Mouse (Mus musculus) embryonic facial prominence, embryonic 12.5 days (tissue): ENCODE results near the gene Srpk3. TPM values are rescaled to one million over a fixed set of nuclear protein-coding genes. Genes with fewer than 3 reads are reported as not detected.
"Not testable (repeated sequence)": the region's sequence is repeated elsewhere in the genome, so short reads cannot be mapped to it uniquely, and the experiment has no call there.

Experiments used
- ATAC-seq: fragments of 200-750 bp; cut with Nextera tagmentation; 2 replicates; pipeline ENCODE4 v1.8.0; 2017; ENCODE audit not compliant: insufficient number of reproducible peaks, insufficient read depth, low FRiP score, low TSS enrichment
- H3K27ac ChIP-seq: fragments of 300-500 bp; sonication (generic); 2 replicates; pipeline ENCODE4 v1.5.1; 2016; ENCODE audit warnings: mild to moderate bottlenecking
- H3K27me3 ChIP-seq: fragments of 300-500 bp; sonication (generic); 2 replicates; pipeline ENCODE4 v1.6.1; 2016; ENCODE audit warnings: mild to moderate bottlenecking, moderate library complexity
- H3K36me3 ChIP-seq: fragments of 300-500 bp; sonication (generic); 2 replicates; pipeline ENCODE4 v1.6.1; 2016; ENCODE audit warnings: mild to moderate bottlenecking
- H3K4me1 ChIP-seq: fragments of 300-500 bp; sonication (generic); 2 replicates; pipeline ENCODE4 v1.6.1; 2016
- H3K4me2 ChIP-seq: fragments of 300-500 bp; sonication (generic); replicated peaks from 2 replicates; pipeline ENCODE4 v1.6.1; 2016; ENCODE audit warnings: mild to moderate bottlenecking, moderate library complexity
- H3K4me3 ChIP-seq: fragments of 300-500 bp; sonication (generic); 2 replicates; pipeline ENCODE4 v1.5.1; 2016; ENCODE audit warnings: mild to moderate bottlenecking
- H3K9ac ChIP-seq: fragments of 300-500 bp; sonication (generic); 2 replicates; pipeline ENCODE4 v1.6.1; 2016; ENCODE audit warnings: mild to moderate bottlenecking, moderate library complexity
- H3K9me3 ChIP-seq: fragments of 300-500 bp; sonication (generic); 2 replicates; pipeline ENCODE4 v1.6.1; 2016; ENCODE audit warnings: mild to moderate bottlenecking, moderate library complexity
- WGBS: fragments of 180-500 bp; shearing (Covaris S2); methylation state at CpG from one replicate; pipeline ENCODE4 v1.1.7; 2016; 5-methylcytosine and 5-hydroxymethylcytosine counted together
- polyA plus RNA-seq: library from polyadenylated mRNA; unstranded; fragments of >200 nt; fragmentation: Nextera tagmentation; extraction: Ambion mirVana; gene quantifications from 2 replicates; pipeline ENCODE4 v1.2.1, GENCODE M21; 2016

The Srpk3 gene
- 5.6 and 9.6 TPM in 2 replicates for polyA plus RNA-seq

DNA sequence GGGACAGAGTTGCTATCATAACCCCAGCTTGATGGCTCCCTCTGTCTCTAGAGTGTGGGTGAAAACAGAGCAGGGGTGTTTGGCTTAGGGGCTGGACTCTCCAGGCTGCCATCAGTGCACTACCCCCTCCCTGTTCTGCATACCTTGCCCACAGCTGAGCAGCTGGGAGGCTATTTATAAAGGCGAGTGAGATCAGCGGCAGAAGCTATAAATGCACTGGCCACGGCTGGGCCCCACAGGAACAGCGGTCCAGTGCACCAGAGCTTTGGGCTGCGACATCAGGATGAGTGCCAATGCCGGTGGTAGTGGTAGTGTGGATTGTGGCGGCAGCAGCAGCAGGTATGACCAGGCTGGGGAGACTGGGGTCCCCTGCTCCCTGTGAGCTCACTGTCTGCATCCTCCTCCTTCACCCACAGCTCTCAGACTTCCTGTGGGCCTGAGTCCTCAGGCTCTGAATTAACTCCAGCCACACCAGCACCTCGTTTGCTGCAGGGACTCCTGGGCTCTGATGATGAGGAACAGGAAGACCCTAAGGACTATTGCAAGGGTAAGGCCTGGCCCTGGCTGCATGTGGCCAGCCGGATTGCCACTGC, at the start of gene Srpk3:
Gene Srpk3, plus strand, starts transcription at position 238 of the 593 bp plus-strand sequence.
- ATAC-seq, result no peak
- Histone ChIP-seq H3K9me3 (no peaks in the 10 kb centered on the region), H3K4me1 (no peaks in the 10 kb centered on the region), H3K4me2 (no peak within 1 kb of the TSS), H3K4me3 (no peak within 1 kb of the TSS), H3K9ac (no peak within 1 kb of the TSS), H3K36me3 (peaks cover 18% of the 10 kb centered on the region; the same call in 1 of the 2 replicates), H3K27ac (no peak within 1 kb of the TSS), H3K27me3 (no peaks in the 10 kb centered on the region)
- 60% methylated on average over 9 of the region's 9 CpGs for WGBS

DNA sequence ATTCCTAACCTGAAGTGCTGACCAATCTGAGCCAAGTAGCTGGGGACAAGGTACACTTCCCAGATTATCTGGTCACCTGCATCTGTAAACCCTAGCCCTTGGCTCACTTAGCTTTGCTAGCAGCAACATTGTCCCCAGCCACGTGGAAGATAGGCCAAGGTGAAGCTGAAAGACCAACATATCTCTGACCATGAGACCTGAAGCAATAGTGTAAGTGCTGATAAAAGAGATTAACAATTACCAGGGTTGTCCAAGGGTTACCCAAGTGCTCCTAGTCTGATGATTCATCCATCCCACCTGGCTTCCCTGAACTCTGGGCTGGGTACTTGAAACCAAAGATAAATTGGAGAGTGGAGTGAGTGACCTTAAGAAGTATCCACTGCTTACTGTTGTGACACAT, 43.3 kb upstream of the Srpk3 start:
- no peak overlapping the region for H3K4me2 ChIP-seq
- no peaks in the 10 kb centered on the region for H3K9me3 ChIP-seq
- 50% methylated on average over 1 of the region's 1 CpGs for WGBS
- no peak overlapping the region for H3K9ac ChIP-seq
- no peak for ATAC-seq
- no peaks in the 10 kb centered on the region for H3K27me3 ChIP-seq
- H3K4me1 ChIP-seq, result no peaks in the 10 kb centered on the region
- no peak overlapping the region for H3K4me3 ChIP-seq
- H3K36me3 ChIP-seq, result no peaks in the 10 kb centered on the region
- no peak overlapping the region for H3K27ac ChIP-seq

DNA sequence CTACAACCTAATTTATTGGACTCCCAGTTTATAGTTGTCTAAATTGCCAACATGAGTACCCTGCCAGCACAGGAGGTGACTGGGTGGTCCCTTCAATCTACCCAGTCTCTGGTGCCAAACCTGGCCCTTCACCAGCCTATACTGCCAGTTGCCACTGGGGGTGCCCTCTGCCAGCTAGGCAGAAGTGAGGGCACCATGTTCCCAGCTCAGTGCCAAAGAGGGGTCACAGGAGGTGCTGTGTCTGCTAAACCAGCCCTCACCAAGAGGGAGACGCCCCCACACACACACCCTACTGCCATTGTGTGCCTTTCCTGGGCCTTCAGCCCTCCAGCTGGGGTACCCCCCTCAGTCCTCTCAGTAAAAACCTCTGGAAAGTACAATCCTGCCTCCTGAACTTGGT, 36.0 kb upstream of the Srpk3 start:
- WGBS, result 62% methylated on average over 1 of the region's 1 CpGs
- Histone ChIP-seq H3K9me3 (no peaks in the 10 kb centered on the region), H3K9ac (no peak overlapping the region), H3K4me1 (no peaks in the 10 kb centered on the region), H3K4me2 (no peak overlapping the region), H3K27ac (no peak overlapping the region), H3K4me3 (no peak overlapping the region), H3K27me3 (no peaks in the 10 kb centered on the region), H3K36me3 (no peaks in the 10 kb centered on the region)
- no peak for ATAC-seq

DNA sequence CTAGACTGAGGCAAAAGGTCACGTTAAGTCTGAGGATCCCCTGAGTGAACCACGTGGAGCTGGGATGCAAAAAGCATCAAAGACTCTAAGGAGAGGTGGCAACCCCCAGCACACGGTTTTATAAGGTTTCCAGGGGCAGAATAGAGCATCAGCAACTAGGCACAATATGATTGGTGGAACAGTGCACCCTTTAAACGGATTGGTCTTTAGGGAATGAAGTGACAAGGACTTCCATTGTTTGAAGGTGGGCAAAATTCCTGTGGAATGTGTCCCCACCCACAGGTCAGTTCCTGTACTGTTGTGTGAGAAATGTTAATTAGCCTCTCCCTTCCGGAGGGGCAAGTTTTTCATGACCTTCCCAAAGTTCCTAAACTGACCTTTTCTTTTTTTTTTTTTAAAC, 35.1 kb upstream of the Srpk3 start:
- Histone ChIP-seq H3K27ac (no peak overlapping the region), H3K9me3 (no peaks in the 10 kb centered on the region), H3K9ac (no peak overlapping the region), H3K4me1 (no peaks in the 10 kb centered on the region), H3K4me2 (no peak overlapping the region), H3K4me3 (no peak overlapping the region), H3K36me3 (no peaks in the 10 kb centered on the region), H3K27me3 (no peaks in the 10 kb centered on the region)
- no peak for ATAC-seq
- 59% methylated on average over 5 of the region's 5 CpGs for WGBS

DNA sequence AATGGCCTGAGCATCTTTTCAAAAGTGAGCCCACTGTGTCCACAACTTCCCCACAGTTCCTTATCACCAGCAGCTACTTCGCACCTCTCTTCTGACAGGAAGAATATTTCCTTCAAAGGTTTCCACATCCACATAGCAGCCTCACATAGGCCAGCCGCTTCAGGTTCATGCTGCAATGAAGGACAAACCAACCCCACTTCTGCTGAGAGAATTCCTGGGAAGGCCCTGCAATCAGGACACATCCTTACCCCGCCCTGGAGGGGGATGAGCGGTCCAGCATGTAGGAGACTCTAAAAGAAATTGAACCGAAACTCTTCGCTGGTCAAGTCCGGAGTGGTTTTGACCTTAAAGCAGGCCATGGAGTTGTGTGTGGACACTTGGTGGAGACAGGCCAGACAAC, 34.4 kb upstream of the Srpk3 start:
- H3K4me3 ChIP-seq, ATAC-seq, H3K27me3 ChIP-seq, H3K27ac ChIP-seq, H3K36me3 ChIP-seq, H3K4me1 ChIP-seq, H3K4me2 ChIP-seq, H3K9ac ChIP-seq, H3K9me3 ChIP-seq: not testable (repeated sequence)
- WGBS, result 93% methylated on average over 7 of the region's 7 CpGs

DNA sequence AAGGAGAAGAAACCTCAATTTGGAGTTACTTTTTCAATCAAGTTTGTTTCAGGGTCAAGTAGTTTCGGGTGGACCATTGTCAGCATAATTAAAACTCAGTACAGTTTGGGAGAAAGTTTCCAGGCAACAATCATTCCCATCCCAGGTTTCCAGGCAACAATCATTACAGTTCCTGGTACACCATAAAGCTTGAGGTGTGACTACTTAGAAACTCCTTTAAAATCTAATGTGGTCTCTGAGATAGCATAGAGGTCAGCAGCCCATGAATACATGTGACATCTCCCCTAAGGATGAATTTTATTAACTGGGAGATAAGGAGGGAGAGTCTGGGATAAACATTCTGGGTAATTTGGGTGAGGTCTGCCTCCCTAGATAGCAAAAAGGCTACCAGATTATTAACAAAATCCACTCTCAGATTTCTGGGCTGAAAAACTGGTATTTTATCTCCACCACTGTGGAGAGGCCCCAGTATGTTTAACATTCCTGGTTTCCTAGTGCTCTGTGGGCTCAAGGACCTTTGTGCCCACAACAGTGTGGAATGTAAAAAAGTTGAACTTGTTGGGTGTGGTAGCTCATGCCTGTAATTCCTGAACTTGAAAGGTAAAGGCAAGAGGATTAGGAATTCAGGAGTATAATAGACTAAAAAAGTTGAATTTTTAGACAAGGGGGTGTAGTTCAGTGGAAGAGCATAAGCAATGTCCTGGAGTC, 29.3 kb upstream of the Srpk3 start:
- no peak overlapping the region for H3K9ac ChIP-seq
- H3K9me3 ChIP-seq, result no peaks in the 10 kb centered on the region
- no peak overlapping the region for H3K4me2 ChIP-seq
- H3K27ac ChIP-seq, result no peak overlapping the region
- H3K27me3 ChIP-seq, result no peaks in the 10 kb centered on the region
- H3K36me3 ChIP-seq, result no peaks in the 10 kb centered on the region
- H3K4me1 ChIP-seq, result no peaks in the 10 kb centered on the region
- ATAC-seq, result no peak
- WGBS, result 67% methylated on average over 1 of the region's 1 CpGs
- H3K4me3 ChIP-seq, result no peak overlapping the region

DNA sequence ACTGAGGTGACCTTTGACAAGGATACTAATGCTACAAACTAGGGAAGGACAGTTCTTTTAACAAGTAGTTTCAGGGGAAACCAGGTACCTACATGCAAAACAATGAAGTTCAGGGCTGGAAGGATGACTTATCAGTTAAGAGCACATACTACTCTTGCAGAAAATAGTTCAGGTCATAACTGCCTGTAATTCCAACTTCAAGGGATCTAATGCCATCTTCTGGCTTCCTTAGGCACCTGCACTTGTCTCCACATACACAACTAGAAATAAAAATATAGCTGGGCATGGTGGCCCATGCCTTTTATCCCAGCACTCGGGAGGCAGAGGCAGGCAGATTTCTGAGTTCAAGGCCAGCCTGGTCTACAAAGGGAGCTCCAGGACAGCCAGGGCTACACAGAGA, 25.2 kb upstream of the Srpk3 start:
- H3K36me3 ChIP-seq, result no peaks in the 10 kb centered on the region
- no peaks in the 10 kb centered on the region for H3K9me3 ChIP-seq
- H3K27ac ChIP-seq, result no peak overlapping the region
- WGBS, result 88% methylated on average over 1 of the region's 1 CpGs
- no peaks in the 10 kb centered on the region for H3K4me1 ChIP-seq
- no peak overlapping the region for H3K4me3 ChIP-seq
- no peak overlapping the region for H3K9ac ChIP-seq
- no peak overlapping the region for H3K4me2 ChIP-seq
- no peaks in the 10 kb centered on the region for H3K27me3 ChIP-seq
- no peak for ATAC-seq

DNA sequence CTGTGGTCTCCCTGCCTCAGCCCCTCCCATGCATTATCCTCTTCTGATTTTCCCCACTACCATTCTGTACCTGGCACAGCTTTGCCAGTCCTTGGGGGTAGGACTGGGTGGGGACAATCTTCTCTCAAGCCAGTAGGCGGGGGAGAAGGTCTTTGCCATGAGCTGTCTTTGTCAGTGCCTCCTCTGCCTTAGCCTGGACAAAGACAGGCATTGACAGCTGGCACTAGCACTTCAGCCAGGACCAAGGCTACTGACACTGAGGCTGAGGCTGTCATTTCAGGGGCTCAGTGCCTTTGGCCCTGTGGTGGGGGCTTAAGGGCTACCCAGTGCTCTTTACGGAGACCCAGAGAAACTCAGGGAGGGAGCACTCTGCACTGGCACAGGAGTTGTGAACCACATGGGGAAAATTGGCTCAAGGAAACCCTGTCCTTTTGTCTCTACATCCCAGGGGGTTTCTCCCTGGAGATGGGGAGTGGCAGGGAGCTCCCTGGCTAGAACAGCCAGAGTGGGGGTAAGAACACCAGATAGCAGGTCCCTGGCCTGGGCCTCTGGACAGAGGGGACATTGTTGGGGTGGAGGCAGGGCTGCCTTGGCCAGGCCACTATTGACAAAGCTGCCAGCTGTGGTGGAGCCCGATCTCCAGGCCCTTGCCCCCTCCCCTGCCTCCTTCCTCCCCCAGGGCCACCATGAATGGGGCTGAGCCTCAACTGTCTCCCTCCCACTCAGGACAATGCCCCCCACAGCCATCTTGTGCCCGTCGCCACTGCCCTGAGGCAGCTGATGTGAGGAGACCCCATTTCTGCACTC, 17.7 kb upstream of the Srpk3 start, which contains the start of gene Plxnb3:
Gene Plxnb3, plus strand, starts transcription at position 757 of the 807 bp plus-strand sequence.
- ATAC-seq, result no peak

DNA sequence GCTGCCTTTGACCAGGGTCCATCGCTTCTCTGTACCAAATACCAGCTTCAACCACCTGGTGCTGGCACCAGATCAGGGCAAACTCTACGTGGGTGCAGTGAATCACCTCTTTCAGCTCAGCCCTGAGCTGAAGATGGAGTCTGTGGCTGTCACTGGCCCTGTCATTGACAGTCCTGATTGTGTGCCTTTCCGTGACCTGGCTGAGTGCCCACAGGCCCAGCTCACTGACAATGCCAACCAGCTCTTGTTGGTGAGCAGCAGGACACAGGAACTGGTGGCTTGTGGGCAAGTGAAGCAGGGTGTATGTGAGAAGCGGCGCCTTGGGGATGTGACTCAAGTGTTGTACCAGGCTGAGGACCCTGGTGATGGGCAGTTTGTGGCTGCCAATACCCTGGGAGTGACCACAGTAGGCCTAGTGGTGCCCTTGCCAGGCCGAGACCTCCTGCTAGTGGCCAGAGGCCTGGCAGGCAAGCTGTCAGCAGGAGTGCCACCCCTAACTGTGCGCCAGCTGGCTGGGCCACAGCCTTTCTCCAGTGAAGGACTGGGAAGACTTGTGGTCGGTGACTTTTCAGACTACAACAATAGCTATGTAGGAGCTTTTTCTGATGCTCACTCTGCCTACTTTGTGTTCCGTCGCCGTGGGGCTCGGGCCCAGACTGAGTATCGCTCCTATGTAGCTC, 15.5 kb upstream of the Srpk3 start:
- no peak overlapping the region for H3K9ac ChIP-seq
- no peaks in the 10 kb centered on the region for H3K36me3 ChIP-seq
- WGBS, result 82% methylated on average over 13 of the region's 13 CpGs
- H3K9me3 ChIP-seq, result no peaks in the 10 kb centered on the region
- H3K27ac ChIP-seq, result no peak overlapping the region
- H3K4me3 ChIP-seq, result no peak overlapping the region
- no peaks in the 10 kb centered on the region for H3K4me1 ChIP-seq
- H3K27me3 ChIP-seq, result no peaks in the 10 kb centered on the region
- H3K4me2 ChIP-seq, result no peak overlapping the region
- ATAC-seq, result no peak

More for the DNA sequence above, 17.7 kb upstream of the Srpk3 start, which contains the start of gene Plxnb3:
- H3K36me3 ChIP-seq, result no peaks in the 10 kb centered on the region
- no peak within 1 kb of the TSS for H3K27ac ChIP-seq
- H3K27me3 ChIP-seq, result no peaks in the 10 kb centered on the region
- 48% methylated on average over 5 of the region's 5 CpGs for WGBS
- no peak within 1 kb of the TSS for H3K9ac ChIP-seq
- no peak within 1 kb of the TSS for H3K4me2 ChIP-seq
- no peak within 1 kb of the TSS for H3K4me3 ChIP-seq
- H3K9me3 ChIP-seq, result no peaks in the 10 kb centered on the region
- H3K4me1 ChIP-seq, result no peaks in the 10 kb centered on the region

DNA sequence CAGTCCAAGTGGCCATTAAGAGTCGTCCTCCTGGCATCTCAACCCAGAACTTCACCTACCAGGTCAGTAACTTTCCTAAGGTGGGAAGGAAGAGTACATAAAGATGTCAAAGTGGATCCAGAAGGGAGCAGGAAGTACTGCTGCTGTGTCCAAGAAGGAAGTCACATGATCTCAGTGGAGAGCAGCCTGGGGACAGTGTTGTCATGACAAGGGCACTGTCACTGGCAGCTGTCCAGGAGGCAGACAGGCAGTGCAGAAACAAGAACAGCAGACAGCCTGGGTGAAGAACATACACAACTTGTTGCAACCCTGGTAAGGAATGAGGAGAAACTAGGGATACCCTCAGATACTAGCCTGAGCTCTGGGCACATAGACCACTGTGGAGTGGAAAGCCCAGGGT, 8.9 kb upstream of the Srpk3 start:
- Histone ChIP-seq H3K9me3 (no peaks in the 10 kb centered on the region), H3K4me2 (no peak overlapping the region), H3K4me3 (no peak overlapping the region), H3K9ac (no peak overlapping the region), H3K36me3 (no peaks in the 10 kb centered on the region), H3K27ac (no peak overlapping the region), H3K27me3 (0 out of 2 replicates have a peak, but pooled peaks cover 5% of the 10 kb centered on the region), H3K4me1 (no peaks in the 10 kb centered on the region)
- WGBS, result 59% methylated on average over 1 of the region's 1 CpGs
- no peak for ATAC-seq

DNA sequence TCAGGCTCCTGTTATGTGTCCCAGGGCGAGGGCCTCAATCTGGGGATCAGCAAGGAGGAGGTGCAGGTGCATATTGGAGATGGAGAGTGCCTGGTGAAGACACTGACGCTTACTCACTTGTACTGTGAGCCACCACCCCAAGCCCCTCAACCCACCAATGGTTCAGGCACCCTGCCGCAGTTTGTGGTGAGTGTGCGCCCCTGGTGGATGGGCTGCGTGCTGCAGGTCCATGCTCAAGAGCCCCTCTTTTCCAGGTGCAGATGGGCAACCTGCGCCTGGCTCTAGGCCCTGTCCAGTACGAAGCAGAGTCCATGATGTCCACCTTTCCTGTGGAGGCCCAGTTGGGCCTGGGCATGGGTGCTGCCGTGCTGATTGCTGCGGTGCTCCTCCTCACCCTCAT, 6.9 kb upstream of the Srpk3 start:
- no peak overlapping the region for H3K9ac ChIP-seq
- H3K36me3 ChIP-seq, result no peaks in the 10 kb centered on the region
- no peak overlapping the region for H3K4me3 ChIP-seq
- 62% methylated on average over 9 of the region's 9 CpGs for WGBS
- H3K27me3 ChIP-seq, result 0 out of 2 replicates have a peak, but pooled peaks cover 5% of the 10 kb centered on the region
- ATAC-seq, result no peak; the same call in 1 of the 2 replicates
- no peaks in the 10 kb centered on the region for H3K4me1 ChIP-seq
- H3K4me2 ChIP-seq, result no peak overlapping the region
- H3K9me3 ChIP-seq, result no peaks in the 10 kb centered on the region
- H3K27ac ChIP-seq, result no peak overlapping the region
